Mouse (Mus musculus) forebrain, embryonic 11.5 days (tissue): ENCODE data around the gene Apof. TPM values are rescaled to one million over a fixed set of nuclear protein-coding genes. Genes with fewer than 3 reads are reported as not detected.

Source experiments
- ATAC-seq: fragments of 200-750 bp; cut with Nextera tagmentation; replicated peaks from 2 replicates; pipeline ENCODE4 v1.8.0; 2017; ENCODE audit warnings: moderate TSS enrichment; ENCODE audit not compliant: low FRiP score
- DNase-seq: peaks from one replicate; pipeline ENCODE4 v3.0.0-alpha.2; 2017; ENCODE audit warnings: low spot score
- H3K27ac ChIP-seq: fragments of 300-500 bp; sonication (generic); 2 replicates; pipeline ENCODE4 v1.5.1; 2014; ENCODE audit warnings: low read depth, low read length
- H3K27me3 ChIP-seq: fragments of 300-500 bp; sonication (generic); 2 replicates; pipeline ENCODE4 v1.6.1; 2014; ENCODE audit warnings: mild to moderate bottlenecking, low read length, mixed read lengths; ENCODE audit not compliant: control insufficient read depth, insufficient read depth
- H3K36me3 ChIP-seq: fragments of 300-500 bp; sonication (generic); 2 replicates; pipeline ENCODE4 v1.6.1; 2014; ENCODE audit warnings: mild to moderate bottlenecking, low read length, moderate library complexity, mixed read lengths; ENCODE audit not compliant: control insufficient read depth, insufficient read depth
- H3K4me1 ChIP-seq: fragments of 300-500 bp; sonication (generic); replicated peaks from 2 replicates; pipeline ENCODE4 v1.6.1; 2014; ENCODE audit warnings: low read length, mixed read lengths; ENCODE audit not compliant: control insufficient read depth, insufficient read depth
- H3K4me2 ChIP-seq: fragments of 300-500 bp; sonication (generic); 2 replicates; pipeline ENCODE4 v1.6.1; 2014; ENCODE audit warnings: low read depth, mild to moderate bottlenecking, low read length, moderate library complexity, mixed read lengths; ENCODE audit not compliant: severe bottlenecking
- H3K4me3 ChIP-seq: fragments of 300-500 bp; sonication (generic); 2 replicates; pipeline ENCODE4 v1.5.1; 2014; ENCODE audit warnings: low read depth, low read length
- H3K9ac ChIP-seq: fragments of 300-500 bp; sonication (generic); 2 replicates; pipeline ENCODE4 v1.6.1; 2014; ENCODE audit warnings: low read length
- H3K9me3 ChIP-seq: fragments of 300-500 bp; sonication (generic); 2 replicates; pipeline ENCODE4 v1.6.1; 2016; ENCODE audit warnings: low read length, mixed read lengths; ENCODE audit not compliant: control insufficient read depth
- WGBS: fragments of 180-500 bp; shearing (Covaris S2); extraction: QIAGEN DNeasy Blood & Tissue Kit; methylation state at CpG from one replicate; pipeline ENCODE4 v1.1.7; 2014; 5-methylcytosine and 5-hydroxymethylcytosine counted together
- polyA plus RNA-seq: library from polyadenylated mRNA; unstranded; fragments of >200 nt; fragmentation: Nextera tagmentation; extraction: Ambion mirVana; gene quantifications from 2 replicates; pipeline ENCODE4 v1.2.1, GENCODE M21; 2014

Apof gene
- polyA plus RNA-seq, 1 experiment from 2014 or later, result not detected

GRCm38 (mm10) chr10:128298243-128298642 is 29.8 kb downstream of the Apof start:
- H3K9ac ChIP-seq, result no peak overlapping the region

GRCm38 (mm10) chr10:128298702-128299171 is 30.3 kb downstream of the Apof start, which contains the start of gene Il23a:
Gene Il23a (minus strand): TSS chr10:128298752.
- H3K4me1 ChIP-seq, result peaks cover 2% of the 10 kb centered on the region; the same call in 1 of the 2 replicates
- no peak within 1 kb of the TSS for H3K9ac ChIP-seq
- H3K4me3 ChIP-seq, result no peak within 1 kb of the TSS
- H3K36me3 ChIP-seq, result no peaks in the 10 kb centered on the region
- ATAC-seq (no peak), DNase-seq (no peak)
- H3K4me2 ChIP-seq, result no peak within 1 kb of the TSS
- no peaks in the 10 kb centered on the region for H3K9me3 ChIP-seq
- no peak within 1 kb of the TSS for H3K27ac ChIP-seq
- no peaks in the 10 kb centered on the region for H3K27me3 ChIP-seq
- WGBS, result 82% methylated on average over 11 of the region's 11 CpGs

More at GRCm38 (mm10) chr10:128298243-128298642, 29.8 kb downstream of the Apof start:
- Histone ChIP-seq H3K4me2 (no peak overlapping the region), H3K27me3 (no peaks in the 10 kb centered on the region), H3K4me1 (peaks cover 2% of the 10 kb centered on the region; the same call in 1 of the 2 replicates), H3K9me3 (no peaks in the 10 kb centered on the region), H3K27ac (no peak overlapping the region), H3K4me3 (no peak overlapping the region), H3K36me3 (no peaks in the 10 kb centered on the region)
- WGBS, result 76% methylated on average over 6 of the region's 6 CpGs
- DNase-seq (no peak), ATAC-seq (no peak)

- no peak for DNase-seq
- peak overlapping the region; percentile 92 for H3K4me2 ChIP-seq
These were observed 33.9 kb downstream of the Apof start for GRCm38 (mm10) chr10:128302357-128302756.

GRCm38 (mm10) chr10:128302785-128303125 is 34.3 kb downstream of the Apof start:
- peaks cover 9% of the 10 kb centered on the region for H3K4me1 ChIP-seq
- no peaks in the 10 kb centered on the region for H3K9me3 ChIP-seq
- peak; percentile 58 for ATAC-seq
- WGBS, result under 1% methylated on average over 9 of the region's 9 CpGs
- H3K4me3 ChIP-seq, result peak overlapping the region; percentile 57
- H3K36me3 ChIP-seq, result no peaks in the 10 kb centered on the region
- H3K9ac ChIP-seq, result peak overlapping the region; percentile 91
- peak overlapping the region; percentile 92 for H3K4me2 ChIP-seq
- DNase-seq, result no peak
- peak overlapping the region; percentile 84 for H3K27ac ChIP-seq
- no peaks in the 10 kb centered on the region for H3K27me3 ChIP-seq

More at GRCm38 (mm10) chr10:128302357-128302756, 33.9 kb downstream of the Apof start:
- WGBS, result 32% methylated on average over 3 of the region's 3 CpGs
- H3K9me3 ChIP-seq, result no peaks in the 10 kb centered on the region
- peak overlapping the region; percentile 91 for H3K9ac ChIP-seq
- no peaks in the 10 kb centered on the region for H3K27me3 ChIP-seq
- peaks cover 9% of the 10 kb centered on the region for H3K4me1 ChIP-seq
- H3K36me3 ChIP-seq, result no peaks in the 10 kb centered on the region
- no peak overlapping the region; the same call in 1 of the 2 replicates for H3K27ac ChIP-seq
- ATAC-seq, result no peak
- H3K4me3 ChIP-seq, result peak overlapping the region; percentile 57

DNA sequence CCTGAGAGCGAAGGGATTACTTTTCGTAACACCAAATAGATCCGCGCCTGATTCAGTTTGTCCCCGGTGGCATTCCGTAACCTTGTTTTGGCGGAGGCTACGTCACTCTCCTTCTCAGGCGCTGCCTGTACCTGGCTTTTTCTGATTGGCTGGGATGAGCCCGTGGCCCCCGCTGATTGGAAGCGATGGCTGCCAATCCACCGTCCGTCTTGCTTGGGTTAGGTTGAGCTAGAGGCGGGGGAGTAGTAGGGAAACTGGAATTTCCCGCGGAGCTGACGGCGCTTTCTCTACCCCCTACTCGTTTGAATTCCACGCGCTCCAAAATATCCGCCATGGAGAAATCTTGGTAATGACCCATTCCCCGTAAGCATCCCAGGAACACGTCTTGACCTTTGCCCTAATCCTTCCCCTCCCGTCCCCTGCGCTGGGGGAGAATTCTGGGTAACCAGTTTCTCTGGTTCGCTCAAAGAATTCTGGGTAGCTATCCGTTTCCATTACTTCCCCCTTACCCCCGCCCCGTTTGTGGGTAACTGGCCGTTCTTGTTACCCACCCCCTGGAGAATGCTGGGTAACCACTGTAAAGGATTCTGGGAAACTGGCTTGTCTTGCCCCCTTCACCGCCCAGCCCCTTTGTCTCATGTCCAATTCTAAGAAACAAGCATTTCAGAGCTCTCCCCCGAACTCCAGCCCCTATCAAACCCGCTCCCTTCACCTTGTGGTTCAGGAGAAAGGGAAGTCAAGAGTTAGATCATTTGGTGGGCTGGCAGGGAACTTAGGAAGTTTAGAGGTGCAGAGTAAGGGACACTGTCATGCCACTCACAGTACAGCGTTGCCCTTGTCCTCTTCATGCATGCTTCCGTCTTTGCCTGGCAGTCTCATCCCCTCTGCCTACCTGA is 34.9 kb downstream of the Apof start, which contains the start of gene Pan2:
Gene Pan2 (plus strand): TSS at position 210 of the 896 bp plus-strand sequence.
- H3K4me2 ChIP-seq, result peak within 1 kb of the TSS; percentile 92
- peak within 1 kb of the TSS; percentile 91 for H3K9ac ChIP-seq
- peak; percentile 99 for DNase-seq
- peak; percentile 99 for ATAC-seq
- no peaks in the 10 kb centered on the region for H3K9me3 ChIP-seq
- no peaks in the 10 kb centered on the region for H3K27me3 ChIP-seq
- H3K27ac ChIP-seq, result peak within 1 kb of the TSS; percentile 88
- no peaks in the 10 kb centered on the region for H3K36me3 ChIP-seq
- peak within 1 kb of the TSS; percentile 57 for H3K4me3 ChIP-seq
- peaks cover 9% of the 10 kb centered on the region for H3K4me1 ChIP-seq
- 2% methylated on average over 37 of the region's 37 CpGs for WGBS

GRCm38 (mm10) chr10:128309654-128310053 is 41.2 kb downstream of the Apof start:
- 90% methylated on average over 7 of the region's 7 CpGs for WGBS

DNA sequence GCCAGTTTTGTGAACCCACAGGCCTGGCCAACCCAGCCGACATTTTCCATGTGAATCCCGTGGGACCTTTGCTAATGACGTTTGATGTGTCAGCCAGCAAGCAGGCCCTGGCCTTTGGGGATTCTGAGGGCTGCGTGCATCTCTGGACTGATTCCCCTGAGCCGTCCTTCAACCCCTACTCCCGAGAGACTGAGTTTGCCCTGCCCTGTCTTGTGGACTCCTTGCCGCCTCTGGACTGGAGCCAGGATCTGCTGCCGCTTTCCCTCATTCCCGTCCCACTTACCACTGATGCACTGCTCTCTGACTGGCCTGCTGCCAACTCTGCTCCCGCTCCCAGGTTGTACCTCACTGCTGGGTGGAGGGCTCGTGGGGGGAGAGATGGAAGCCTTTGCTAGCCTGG is 41.7 kb downstream of the Apof start:
- WGBS, result 88% methylated on average over 11 of the region's 11 CpGs
- DNase-seq (no peak), ATAC-seq (no peak)
- no peaks in the 10 kb centered on the region for H3K4me1 ChIP-seq
- H3K9ac ChIP-seq, result no peak overlapping the region
- no peak overlapping the region for H3K4me2 ChIP-seq
- H3K36me3 ChIP-seq, result peaks cover 3% of the 10 kb centered on the region; the same call in 1 of the 2 replicates
- no peaks in the 10 kb centered on the region for H3K9me3 ChIP-seq
- no peak overlapping the region for H3K27ac ChIP-seq
- H3K4me3 ChIP-seq, result no peak overlapping the region
- no peaks in the 10 kb centered on the region for H3K27me3 ChIP-seq

More at GRCm38 (mm10) chr10:128309654-128310053, 41.2 kb downstream of the Apof start:
- H3K9ac ChIP-seq, result no peak overlapping the region
- H3K4me1 ChIP-seq, result no peaks in the 10 kb centered on the region
- DNase-seq (no peak), ATAC-seq (no peak)
- H3K36me3 ChIP-seq, result peaks cover 3% of the 10 kb centered on the region; the same call in 1 of the 2 replicates
- no peak overlapping the region for H3K4me2 ChIP-seq
- H3K4me3 ChIP-seq, result no peak overlapping the region
- H3K9me3 ChIP-seq, result no peaks in the 10 kb centered on the region
- no peaks in the 10 kb centered on the region for H3K27me3 ChIP-seq
- no peak overlapping the region for H3K27ac ChIP-seq

DNA sequence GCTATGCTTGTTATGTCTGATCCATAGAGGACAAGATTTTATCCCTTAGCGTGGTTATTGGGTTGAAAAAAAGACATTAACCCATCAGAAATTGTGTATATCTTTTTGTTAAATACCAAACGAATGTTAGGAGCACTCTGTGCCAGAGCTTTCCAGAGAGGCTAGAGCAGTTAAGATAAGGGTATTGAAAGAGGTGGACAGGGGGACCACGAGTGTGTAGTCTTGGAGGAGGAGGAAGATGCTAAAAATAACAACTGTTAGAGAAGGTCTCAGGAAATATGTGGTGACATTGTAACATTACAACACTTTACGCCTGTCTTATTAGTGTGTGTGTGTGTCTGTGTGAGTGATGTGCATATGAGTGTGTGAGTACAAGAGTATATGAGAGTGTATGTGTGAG is 42.4 kb downstream of the Apof start:
- no peak overlapping the region for H3K4me3 ChIP-seq
- H3K27me3 ChIP-seq, result no peaks in the 10 kb centered on the region
- H3K36me3 ChIP-seq, result peaks cover 3% of the 10 kb centered on the region; the same call in 1 of the 2 replicates
- H3K4me2 ChIP-seq, result no peak overlapping the region
- H3K9me3 ChIP-seq, result no peaks in the 10 kb centered on the region
- 88% methylated on average over 4 of the region's 4 CpGs for WGBS
- H3K27ac ChIP-seq, result no peak overlapping the region
- DNase-seq (no peak), ATAC-seq (no peak)
- H3K4me1 ChIP-seq, result no peaks in the 10 kb centered on the region
- no peak overlapping the region for H3K9ac ChIP-seq
